Mouse (Mus musculus) heart, embryonic 11.5 days (tissue): ENCODE results near the gene Adgrl3. TPM values are rescaled to one million over a fixed set of nuclear protein-coding genes. Genes with fewer than 3 reads are reported as not detected.

Experiments
- ATAC-seq: fragments of 200-750 bp; cut with Nextera tagmentation; replicated peaks from 2 replicates; pipeline ENCODE4 v1.8.0; 2017; ENCODE audit warnings: moderate library complexity; ENCODE audit not compliant: insufficient number of reproducible peaks, low FRiP score, low TSS enrichment
- H3K27ac ChIP-seq: fragments of 300-500 bp; sonication (generic); 2 replicates; pipeline ENCODE4 v1.5.1; 2014; ENCODE audit warnings: mild to moderate bottlenecking, low read depth, low read length
- H3K27me3 ChIP-seq: fragments of 300-500 bp; sonication (generic); 2 replicates; pipeline ENCODE4 v1.6.1; 2014; ENCODE audit warnings: mild to moderate bottlenecking, low read length, mixed read lengths; ENCODE audit not compliant: control insufficient read depth, insufficient read depth
- H3K36me3 ChIP-seq: fragments of 300-500 bp; sonication (generic); 2 replicates; pipeline ENCODE4 v1.6.1; 2014; ENCODE audit warnings: mild to moderate bottlenecking, low read length, moderate library complexity, mixed read lengths; ENCODE audit not compliant: control insufficient read depth, insufficient read depth
- H3K4me1 ChIP-seq: fragments of 300-500 bp; sonication (generic); 2 replicates; pipeline ENCODE4 v1.6.1; 2014; ENCODE audit warnings: low read length; ENCODE audit not compliant: control insufficient read depth, insufficient read depth
- H3K4me2 ChIP-seq: fragments of 300-500 bp; sonication (generic); 2 replicates; pipeline ENCODE4 v1.6.1; 2014; ENCODE audit warnings: mild to moderate bottlenecking, moderate library complexity
- H3K4me3 ChIP-seq: fragments of 300-500 bp; sonication (generic); 2 replicates; pipeline ENCODE4 v1.5.1; 2014; ENCODE audit warnings: low read depth, low read length
- H3K9ac ChIP-seq: fragments of 300-500 bp; sonication (generic); 2 replicates; pipeline ENCODE4 v1.6.1; 2014; ENCODE audit warnings: mild to moderate bottlenecking, low read depth, low read length, moderate library complexity
- H3K9me3 ChIP-seq: fragments of 300-500 bp; sonication (generic); replicated peaks from 2 replicates; pipeline ENCODE4 v1.6.1; 2016; ENCODE audit warnings: low read length; ENCODE audit not compliant: control insufficient read depth
- WGBS: fragments of 180-500 bp; shearing (Covaris S2); extraction: QIAGEN DNeasy Blood & Tissue Kit; methylation state at CpG from one replicate; pipeline ENCODE4 v1.1.7; 2014; ENCODE audit not compliant: insufficient replicate concordance; 5-methylcytosine and 5-hydroxymethylcytosine counted together
- polyA plus RNA-seq: library from polyadenylated mRNA; unstranded; fragments of >200 nt; fragmentation: Nextera tagmentation; extraction: Ambion mirVana; gene quantifications from 2 replicates; pipeline ENCODE4 v1.2.1, GENCODE M21; 2014

Adgrl3 gene
- polyA plus RNA-seq, 1 experiment from 2014 or later = 9.9 TPM

GRCm38 (mm10) chr5:81301874-81302273 is 281.9 kb downstream of the Adgrl3 start:
- Histone ChIP-seq H3K9me3 (no peaks in the 10 kb centered on the region), H3K4me1 (no peaks in the 10 kb centered on the region), H3K27ac (no peak overlapping the region), H3K27me3 (no peaks in the 10 kb centered on the region), H3K36me3 (no peaks in the 10 kb centered on the region), H3K4me3 (no peak overlapping the region), H3K9ac (no peak overlapping the region), H3K4me2 (no peak overlapping the region)
- ATAC-seq = no peak

GRCm38 (mm10) chr5:81317406-81318112 is 297.6 kb downstream of the Adgrl3 start:
- WGBS = 85% methylated on average over 3 of the region's 3 CpGs
- Histone ChIP-seq H3K4me3 (no peak overlapping the region), H3K4me1 (no peaks in the 10 kb centered on the region), H3K9ac (no peak overlapping the region), H3K4me2 (no peak overlapping the region), H3K36me3 (no peaks in the 10 kb centered on the region), H3K27me3 (no peaks in the 10 kb centered on the region), H3K27ac (no peak overlapping the region), H3K9me3 (no peaks in the 10 kb centered on the region)
- ATAC-seq = no peak

DNA sequence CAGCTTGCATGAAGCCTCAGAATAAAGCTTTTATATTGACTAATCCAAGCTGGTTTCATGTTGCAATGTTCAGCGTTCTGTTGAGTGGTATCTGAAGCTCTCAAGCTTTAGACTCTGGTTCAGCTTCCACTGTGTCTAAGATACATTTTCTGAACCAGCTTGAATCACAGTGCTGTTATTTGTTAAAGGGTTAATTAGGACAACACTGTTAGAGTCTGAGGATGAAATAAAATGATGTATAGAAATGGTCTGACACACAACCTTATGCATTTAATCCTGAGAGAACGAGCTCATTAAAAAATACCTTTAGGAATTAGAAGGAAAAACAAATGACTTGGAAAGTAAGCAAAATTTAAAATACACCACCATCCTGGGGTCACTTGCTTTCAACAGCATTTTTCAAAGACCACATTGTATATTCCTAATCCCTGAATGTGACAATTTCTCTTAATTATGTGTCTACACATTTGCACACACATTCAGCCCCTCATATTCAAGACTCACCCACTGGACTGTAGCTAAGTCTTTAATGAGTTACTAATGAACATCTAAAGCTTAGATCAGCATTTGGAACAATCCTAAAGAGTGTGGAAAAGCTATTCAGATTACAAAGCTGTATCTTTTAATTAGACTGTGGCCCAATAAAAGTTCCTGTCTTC is 301.5 kb downstream of the Adgrl3 start:
- H3K9ac ChIP-seq = no peak overlapping the region
- no peaks in the 10 kb centered on the region for H3K27me3 ChIP-seq
- 77% methylated on average over 2 of the region's 2 CpGs for WGBS
- no peaks in the 10 kb centered on the region for H3K36me3 ChIP-seq
- no peak for ATAC-seq
- no peaks in the 10 kb centered on the region for H3K4me1 ChIP-seq
- no peak overlapping the region for H3K27ac ChIP-seq
- no peaks in the 10 kb centered on the region for H3K9me3 ChIP-seq
- no peak overlapping the region for H3K4me3 ChIP-seq
- no peak overlapping the region for H3K4me2 ChIP-seq

- Histone ChIP-seq H3K27me3 (no peaks in the 10 kb centered on the region), H3K36me3 (no peaks in the 10 kb centered on the region), H3K4me3 (no peak overlapping the region), H3K9me3 (no peaks in the 10 kb centered on the region), H3K4me2 (no peak overlapping the region), H3K4me1 (no peaks in the 10 kb centered on the region), H3K27ac (no peak overlapping the region), H3K9ac (no peak overlapping the region)
- no peak for ATAC-seq
- 80% methylated on average over 4 of the region's 4 CpGs for WGBS
Observed at GRCm38 (mm10) chr5:81322064-81322463, 302.1 kb downstream of the Adgrl3 start.

DNA sequence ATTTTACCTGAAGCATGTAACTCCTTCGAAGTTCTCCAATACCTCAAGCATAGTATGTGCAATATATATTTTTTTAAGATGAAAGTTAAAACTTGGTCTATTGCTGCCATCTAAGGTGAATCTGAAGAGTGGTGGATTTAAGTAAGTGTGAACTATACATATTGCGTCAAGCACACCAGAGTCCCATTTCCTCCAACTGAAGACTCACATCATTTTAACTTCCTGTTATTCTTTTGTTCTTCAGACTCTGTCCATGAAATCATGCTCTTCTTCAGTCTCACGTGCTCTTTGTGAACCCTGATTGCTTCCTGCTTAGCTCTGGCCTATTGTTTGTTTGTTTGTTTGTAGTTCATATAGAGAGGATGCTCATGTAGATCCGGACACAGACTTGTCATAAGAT is 307.0 kb downstream of the Adgrl3 start:
- H3K27ac ChIP-seq = no peak overlapping the region
- no peak for ATAC-seq

DNA sequence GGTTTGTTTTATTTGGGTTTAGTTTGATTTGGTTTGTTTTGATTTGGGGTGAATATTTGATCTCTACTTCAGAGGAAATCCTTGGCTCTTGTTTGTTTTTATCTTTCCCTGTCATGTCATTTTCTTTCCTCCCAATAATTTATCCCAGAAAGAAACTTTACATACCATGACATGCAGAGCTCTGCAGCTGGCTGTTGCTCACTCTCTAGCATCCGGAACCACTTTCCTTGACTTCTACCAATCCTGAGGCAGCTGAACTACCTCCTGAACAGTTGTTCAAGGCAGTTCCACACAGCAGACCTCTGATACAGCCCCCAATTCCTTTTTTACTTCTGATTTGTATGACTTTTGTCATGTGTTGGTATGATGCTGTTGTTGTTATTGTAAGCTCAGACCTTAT is 307.5 kb downstream of the Adgrl3 start:
- 84% methylated on average over 1 of the region's 1 CpGs for WGBS
- H3K4me3 ChIP-seq = no peak overlapping the region
- H3K4me2 ChIP-seq = no peak overlapping the region

More for the DNA sequence above, 307.0 kb downstream of the Adgrl3 start:
- no peaks in the 10 kb centered on the region for H3K4me1 ChIP-seq
- no peak overlapping the region for H3K4me2 ChIP-seq
- no peaks in the 10 kb centered on the region for H3K9me3 ChIP-seq
- no peaks in the 10 kb centered on the region for H3K36me3 ChIP-seq
- WGBS = 74% methylated on average over 4 of the region's 4 CpGs
- H3K9ac ChIP-seq = no peak overlapping the region
- no peak overlapping the region for H3K4me3 ChIP-seq
- no peaks in the 10 kb centered on the region for H3K27me3 ChIP-seq

DNA sequence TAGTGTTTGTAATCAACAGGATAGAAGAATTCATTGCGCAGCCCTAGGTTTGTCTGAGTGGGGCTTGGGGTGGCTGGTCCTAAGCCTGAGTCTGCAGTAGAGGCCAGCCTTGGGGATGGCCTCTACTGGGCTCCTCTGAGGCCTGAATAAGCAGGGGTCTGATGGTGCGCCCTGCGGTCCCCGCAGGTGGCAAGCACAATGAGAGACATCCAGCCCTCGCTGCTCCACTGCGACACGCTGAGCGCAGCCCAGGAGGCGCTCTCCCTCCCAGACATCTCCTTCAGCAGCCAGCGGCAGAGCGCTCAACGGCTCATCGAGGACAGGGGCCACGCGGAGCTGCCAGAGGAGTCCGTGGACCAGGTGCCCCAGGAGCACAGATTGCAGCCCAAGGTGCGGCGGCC is 309.6 kb downstream of the Adgrl3 start:
- no peaks in the 10 kb centered on the region for H3K36me3 ChIP-seq
- H3K27ac ChIP-seq = no peak overlapping the region
- no peak for ATAC-seq
- peak overlapping the region; percentile 53 for H3K4me2 ChIP-seq
- H3K4me1 ChIP-seq = no peaks in the 10 kb centered on the region
- H3K9me3 ChIP-seq = no peaks in the 10 kb centered on the region
- WGBS = 8% methylated on average over 17 of the region's 18 CpGs
- H3K27me3 ChIP-seq = no peaks in the 10 kb centered on the region
- 0 out of 2 replicates have a peak overlapping the region, but pooled peaks have one; percentile 12 for H3K9ac ChIP-seq
- H3K4me3 ChIP-seq = no peak overlapping the region

More for the DNA sequence above, 307.5 kb downstream of the Adgrl3 start:
- Histone ChIP-seq H3K9ac (no peak overlapping the region), H3K36me3 (no peaks in the 10 kb centered on the region), H3K9me3 (no peaks in the 10 kb centered on the region), H3K27ac (no peak overlapping the region), H3K4me1 (no peaks in the 10 kb centered on the region), H3K27me3 (no peaks in the 10 kb centered on the region)
- no peak for ATAC-seq

DNA sequence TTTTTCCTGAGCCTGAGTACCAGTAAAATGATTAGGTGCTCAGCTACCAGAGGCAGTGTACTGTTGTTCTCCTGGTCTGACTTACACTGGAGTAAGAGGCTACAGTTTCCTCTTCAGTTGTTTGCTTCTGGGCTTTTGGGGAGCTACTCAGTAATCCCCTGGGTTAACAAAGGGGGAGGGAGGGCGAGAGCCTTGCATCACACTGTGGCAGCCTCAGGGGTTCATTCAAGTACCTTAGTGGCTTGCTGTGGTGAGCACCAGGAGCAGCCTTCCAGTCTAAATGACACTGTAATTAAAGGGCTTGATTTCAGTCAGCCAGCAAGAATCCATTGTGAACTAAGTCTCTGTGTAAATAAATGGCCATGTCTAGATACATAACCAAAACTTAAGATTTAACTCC is 324.4 kb downstream of the Adgrl3 start:
- H3K4me2 ChIP-seq = no peak overlapping the region
- H3K9ac ChIP-seq = no peak overlapping the region
- H3K27me3 ChIP-seq = no peaks in the 10 kb centered on the region
- no peak overlapping the region for H3K27ac ChIP-seq
- no peaks in the 10 kb centered on the region for H3K9me3 ChIP-seq
- 67% methylated on average over 1 of the region's 1 CpGs for WGBS
- no peaks in the 10 kb centered on the region for H3K4me1 ChIP-seq
- ATAC-seq = no peak
- H3K36me3 ChIP-seq = no peaks in the 10 kb centered on the region
- H3K4me3 ChIP-seq = no peak overlapping the region

GRCm38 (mm10) chr5:81345096-81345435 is 325.1 kb downstream of the Adgrl3 start:
- no peak overlapping the region for H3K27ac ChIP-seq
- H3K9me3 ChIP-seq = no peaks in the 10 kb centered on the region
- no peak overlapping the region for H3K9ac ChIP-seq
- no peaks in the 10 kb centered on the region for H3K4me1 ChIP-seq
- no peak overlapping the region for H3K4me3 ChIP-seq
- no peak for ATAC-seq
- H3K36me3 ChIP-seq = no peaks in the 10 kb centered on the region
- H3K4me2 ChIP-seq = no peak overlapping the region
- no peaks in the 10 kb centered on the region for H3K27me3 ChIP-seq
- 54% methylated on average over 3 of the region's 3 CpGs for WGBS
